11 mouse cellular contexts compared by ENCODE assay signal in the genomic region with DNA sequence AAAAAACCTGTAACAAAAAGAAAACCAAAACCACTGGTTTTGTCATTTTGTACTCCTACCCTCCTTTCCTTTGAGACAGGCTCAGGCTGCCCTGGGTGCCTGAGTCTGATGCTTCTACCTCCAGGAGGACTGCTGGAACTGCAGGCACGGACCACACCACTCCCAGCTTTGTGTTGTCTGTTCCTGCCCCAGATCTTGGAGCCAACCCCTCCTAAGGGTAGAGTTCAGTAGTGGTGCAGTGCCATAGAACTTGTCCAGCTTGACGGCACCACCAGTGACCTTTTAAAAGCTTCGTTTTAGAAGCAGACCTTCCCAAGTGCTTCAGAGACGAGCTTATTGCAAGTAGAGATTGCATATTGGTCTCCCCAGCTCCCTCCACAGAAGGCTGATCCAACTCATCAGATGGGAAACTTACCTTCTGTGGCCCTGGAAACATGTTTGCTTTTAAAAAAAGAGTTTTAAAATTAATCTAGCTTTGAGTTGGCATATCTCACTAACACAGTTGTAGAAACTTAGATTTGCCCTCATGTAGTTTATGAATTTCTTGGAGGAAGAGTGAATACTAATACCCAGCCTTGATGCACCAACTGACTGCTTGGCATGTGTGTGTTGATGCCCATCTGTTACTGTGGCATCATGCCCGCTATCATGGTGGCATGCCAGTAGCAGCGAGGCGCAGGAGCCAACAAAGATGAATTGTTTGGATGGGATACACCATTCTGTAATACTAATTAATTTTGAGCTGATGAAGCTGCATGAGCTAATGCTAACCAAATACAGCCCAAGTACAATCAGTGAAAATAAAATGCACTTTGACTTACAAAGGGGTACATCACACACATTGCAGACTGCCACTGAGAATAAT. TPM values are rescaled to one million over a fixed set of nuclear protein-coding genes. Genes with fewer than 3 reads are reported as not detected.
DNase-seq lines count a peak whose midpoint lies in the region; ATAC-seq lines count a peak whose summit lies in the region.
"Had no signal": no experiment of that assay in that cellular context is flagged by ENCODE, and none has a peak within 500 bp of the region (broad histone marks: within the 10 kb centered on the region; RNA-seq: fewer than 3 reads in every experiment).

No protein-coding gene starts in this region.

- intact Hi-C loops in left cerebral cortex, postnatal 10 days (cut with DNase I) = no loop called here
- intact Hi-C loops in heart, postnatal 25 days (cut with DNase I) = no loop called here

- H3K4me1 ChIP-seq in neural tube, embryonic 13.5 days (replicated peaks) = peaks cover 23% of the 10 kb centered on the region
- peaks cover 36% of the 10 kb centered on the region for H3K4me1 ChIP-seq in forebrain, embryonic 15.5 days

- 81% methylated on average over 7 of the region's 7 CpGs for WGBS in neural tube, embryonic 13.5 days
- 49% methylated on average over 7 of the region's 7 CpGs for WGBS in forebrain, embryonic 15.5 days

- no peak overlapping the region for H3K9ac ChIP-seq in neural tube, embryonic 13.5 days
- H3K9ac ChIP-seq in forebrain, embryonic 15.5 days (replicated peaks) = no peak overlapping the region
- H3K9ac ChIP-seq: liver, embryonic 15.5 days had no signal

- H3K4me2 ChIP-seq in neural tube, embryonic 13.5 days = no peak overlapping the region
- H3K4me2 ChIP-seq in forebrain, embryonic 15.5 days (replicated peaks) = no peak overlapping the region
- H3K4me2 ChIP-seq: liver, embryonic 15.5 days had no signal

- H3K4me3 ChIP-seq in neural tube, embryonic 13.5 days = no peak overlapping the region
- H3K4me3 ChIP-seq in forebrain, embryonic 15.5 days = no peak overlapping the region
- H3K4me3 ChIP-seq: liver, embryonic 15.5 days had no signal

- ATAC-seq in neural tube, embryonic 13.5 days (ENCODE audit: low read depth) = no peak
- peak; percentile 91 for ATAC-seq in forebrain, embryonic 15.5 days (replicated peaks)

- no peaks in the 10 kb centered on the region for H3K27me3 ChIP-seq in neural tube, embryonic 13.5 days
- H3K27me3 ChIP-seq in forebrain, embryonic 15.5 days = no peaks in the 10 kb centered on the region
- H3K27me3 ChIP-seq: liver, embryonic 15.5 days had no signal

- H3K9me3 ChIP-seq in neural tube, embryonic 13.5 days = no peaks in the 10 kb centered on the region
- H3K9me3 ChIP-seq in forebrain, embryonic 15.5 days = no peaks in the 10 kb centered on the region
- H3K9me3 ChIP-seq: liver, embryonic 15.5 days had no signal

- H3K36me3 ChIP-seq in neural tube, embryonic 13.5 days = no peaks in the 10 kb centered on the region
- H3K36me3 ChIP-seq in forebrain, embryonic 15.5 days = no peaks in the 10 kb centered on the region

- DNase-seq in neural tube, embryonic 10.5 days (ENCODE audit: extremely low spot score, low spot score) = no peak
- DNase-seq in left cerebral cortex, postnatal 10 days (ENCODE audit: extremely low spot score in 1 of 2, low spot score in 2 of 2) = peak; percentile 52 to 77
- DNase-seq in telencephalon, adult 2 months (ENCODE audit: low read depth, low spot score) = peak; percentile 66
- DNase-seq in lung, postnatal 36 days = no peak
- no peak for DNase-seq in thymus, postnatal 14 days
- DNase-seq in heart, postnatal 25 days (ENCODE audit: low spot score) = no peak
- DNase-seq: adrenal gland, adult 8-10 months; kidney, adult 8-10 months had no signal

- H3K27ac ChIP-seq in neural tube, embryonic 13.5 days (replicated peaks) = peak overlapping the region; percentile 34; the same call in 1 of the 2 replicates
- H3K27ac ChIP-seq in forebrain, embryonic 15.5 days (replicated peaks) = peak overlapping the region; percentile 82
- H3K27ac ChIP-seq: liver, embryonic 15.5 days had no signal

RNA-seq across cellular contexts. Expression of a gene that starts 17.0 kb away (rescaled TPM):
- 29.4 and 37.0 TPM in 2 replicates for polyA plus RNA-seq in neural tube, embryonic 13.5 days (2015; fragmentation: Nextera tagmentation; extraction: Ambion mirVana)
- 34.3 and 34.7 TPM in 2 replicates for polyA plus RNA-seq in forebrain, embryonic 15.5 days (2015; fragmentation: Nextera tagmentation; extraction: Ambion mirVana)
- total RNA-seq in left cerebral cortex, postnatal 10 days (2021) = 10 to 100 TPM; 38.6 to 39.5 TPM
- total RNA-seq in heart, postnatal 25 days (2021) = 10 to 100 TPM; 23.5 to 25.9 TPM

Comparison
In these comparisons a context has a peak if more than half of its experiments do, and no peak if none do; other contexts are left out.
1. DNase-seq: peak in left cerebral cortex, postnatal 10 days (2 of 2) and telencephalon, adult 2 months (single experiment); none in neural tube, embryonic 10.5 days (single experiment), lung, postnatal 36 days (single experiment), thymus, postnatal 14 days (single experiment) and heart, postnatal 25 days (single experiment).